Mouse (Mus musculus): Measurements from ENCODE around the gene Entpd5. TPM values are rescaled to one million over a fixed set of nuclear protein-coding genes. Genes with fewer than 3 reads are reported as not detected.

Gene Entpd5
- total RNA-seq (2017), result 44.0 and 58.7 TPM in 2 replicates

DNA sequence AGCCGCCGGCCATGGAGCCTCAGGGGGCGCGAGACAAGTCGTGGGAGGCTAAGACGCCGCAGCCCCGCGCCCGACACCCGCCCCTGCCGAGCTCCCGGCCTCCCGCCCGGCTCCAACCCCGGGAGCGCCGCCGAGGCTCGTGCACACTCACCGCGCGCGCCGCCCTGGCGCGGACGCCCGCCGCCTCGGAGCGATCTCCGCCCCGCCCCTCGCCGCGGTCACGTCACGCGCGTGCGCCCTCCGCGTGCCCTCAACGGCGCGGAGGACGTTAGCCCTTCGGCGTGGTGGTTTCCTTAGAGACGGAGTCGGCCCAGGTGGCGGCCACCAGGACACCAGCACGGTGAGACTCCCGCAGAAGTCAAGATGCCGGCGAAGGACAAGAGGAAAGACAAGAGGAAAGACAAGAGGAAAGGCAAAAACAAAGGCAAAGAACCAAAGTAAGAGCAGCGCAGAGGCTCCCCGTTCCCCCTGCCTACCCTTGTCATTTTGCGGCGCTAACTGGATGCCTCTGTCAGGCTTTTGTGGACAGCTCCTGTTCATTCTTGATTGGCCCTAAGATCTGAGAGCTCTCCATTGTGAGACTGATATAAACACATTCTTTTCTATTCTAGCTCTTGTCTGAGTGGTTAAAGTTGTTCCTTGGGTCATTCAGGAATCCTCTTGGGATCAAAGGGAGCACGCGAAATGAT, at the start of gene Entpd5, which contains the start of gene Bbof1:
Gene Entpd5 (minus strand): TSS at position 211 of the 689 bp plus-strand sequence.
Gene Bbof1 (plus strand): TSS at position 253 of the 689 bp plus-strand sequence.
- ATAC-seq (replicated peaks in 1 of 2; ENCODE audit: insufficient read depth in 1 of 2, low FRiP score in 2 of 2, low TSS enrichment in 1 of 2, low read depth in 1 of 2, poor library complexity in 2 of 2, severe bottlenecking in 2 of 2), result peak; percentile 77 to 92

DNA sequence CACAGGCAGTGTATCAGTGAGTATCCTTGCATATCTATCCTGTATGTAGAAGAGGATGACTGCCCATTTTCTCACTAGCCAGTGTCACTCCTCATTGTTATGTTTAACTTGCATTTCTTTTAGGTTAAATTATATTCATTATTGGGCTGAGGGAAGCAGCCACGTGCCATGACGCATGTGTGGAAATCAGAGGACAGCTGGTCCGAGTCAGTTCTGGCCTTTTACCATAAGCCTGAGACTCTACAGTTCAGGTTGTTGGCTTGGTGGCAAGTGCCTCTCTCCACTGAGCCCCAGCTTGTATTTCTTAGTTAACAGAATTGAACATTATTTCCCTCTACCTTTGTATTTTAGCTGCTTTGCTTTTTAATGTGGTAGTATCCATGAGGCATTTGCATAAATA, 48.1 kb upstream of the Entpd5 start:
- no peak for ATAC-seq (replicated peaks in 1 of 2; ENCODE audit: insufficient read depth in 1 of 2, low FRiP score in 2 of 2, low TSS enrichment in 1 of 2, low read depth in 1 of 2, poor library complexity in 2 of 2, severe bottlenecking in 2 of 2)

DNA sequence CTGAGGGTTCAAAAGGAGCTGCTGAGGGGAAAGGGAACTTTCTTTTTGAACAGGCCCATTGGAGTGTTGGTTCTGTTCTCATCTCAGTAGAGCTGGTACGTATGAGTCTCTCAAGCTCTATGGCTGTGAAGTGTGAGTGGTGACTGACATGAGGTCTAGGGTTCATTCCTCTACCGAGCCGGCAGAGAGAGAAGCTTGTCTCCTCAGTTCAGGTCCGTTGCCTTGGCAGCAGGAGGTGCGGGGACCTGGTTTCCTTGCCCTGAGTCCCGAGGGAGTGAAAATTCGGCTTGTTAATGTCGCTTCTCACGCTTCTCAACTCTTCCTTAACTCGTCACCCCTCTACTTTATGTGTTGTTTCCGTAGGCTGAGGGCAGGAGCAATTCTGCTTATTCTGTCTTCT, 43.0 kb upstream of the Entpd5 start:
- ATAC-seq (replicated peaks in 1 of 2; ENCODE audit: insufficient read depth in 1 of 2, low FRiP score in 2 of 2, low TSS enrichment in 1 of 2, low read depth in 1 of 2, poor library complexity in 2 of 2, severe bottlenecking in 2 of 2), result no peak

DNA sequence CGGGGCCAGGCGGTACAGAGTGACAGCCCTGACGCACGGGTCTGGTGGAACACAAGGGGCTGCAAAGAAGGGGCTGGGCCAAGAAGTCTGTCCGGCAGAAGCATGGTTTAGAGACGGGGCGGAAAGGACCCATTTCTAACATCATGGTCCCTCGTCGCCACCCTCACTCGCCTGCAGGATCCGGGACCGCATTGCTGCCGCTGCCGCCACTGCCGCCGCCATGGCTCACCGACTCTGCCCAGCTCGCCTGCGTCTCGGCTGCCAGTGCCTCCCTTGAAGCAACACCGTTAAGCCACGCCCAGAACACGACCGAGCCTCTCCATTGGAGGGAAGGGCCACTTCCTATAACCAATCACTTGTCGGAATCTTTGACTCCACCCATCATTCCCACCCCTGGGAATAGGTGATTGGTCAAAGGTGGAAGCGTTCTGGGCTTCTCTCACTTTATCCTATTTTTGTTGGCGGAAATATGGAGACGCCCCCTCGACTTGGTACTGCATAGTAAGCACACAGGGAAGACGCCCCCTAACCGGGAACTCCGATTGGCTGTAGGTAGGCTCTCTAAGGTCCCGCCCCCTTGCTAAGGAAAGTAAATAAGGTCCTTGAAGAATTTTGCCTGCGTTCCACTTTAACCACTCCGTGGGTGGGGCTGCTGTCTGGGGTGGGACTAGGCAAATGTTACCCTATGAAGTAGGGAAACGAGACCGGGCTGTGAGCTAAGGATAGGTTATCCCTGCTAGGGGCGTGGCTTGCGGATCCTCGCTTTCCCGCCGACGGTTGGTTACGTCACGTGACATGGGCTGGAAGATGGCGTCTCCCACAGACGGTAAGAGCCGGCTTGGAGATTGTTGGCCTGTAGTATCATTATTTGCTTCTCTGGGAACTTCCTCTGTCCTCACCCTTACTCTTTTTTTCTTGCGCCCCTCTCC, 42.2 kb upstream of the Entpd5 start, which contains the start of the genes Aldh6a1 and Lin52:
Gene Aldh6a1 (minus strand): TSS at position 287 of the 929 bp plus-strand sequence.
Gene Lin52 (plus strand): TSS at position 705 of the 929 bp plus-strand sequence.
- peak; percentile 94 to 95 for ATAC-seq (replicated peaks in 1 of 2; ENCODE audit: insufficient read depth in 1 of 2, low FRiP score in 2 of 2, low TSS enrichment in 1 of 2, low read depth in 1 of 2, poor library complexity in 2 of 2, severe bottlenecking in 2 of 2)

DNA sequence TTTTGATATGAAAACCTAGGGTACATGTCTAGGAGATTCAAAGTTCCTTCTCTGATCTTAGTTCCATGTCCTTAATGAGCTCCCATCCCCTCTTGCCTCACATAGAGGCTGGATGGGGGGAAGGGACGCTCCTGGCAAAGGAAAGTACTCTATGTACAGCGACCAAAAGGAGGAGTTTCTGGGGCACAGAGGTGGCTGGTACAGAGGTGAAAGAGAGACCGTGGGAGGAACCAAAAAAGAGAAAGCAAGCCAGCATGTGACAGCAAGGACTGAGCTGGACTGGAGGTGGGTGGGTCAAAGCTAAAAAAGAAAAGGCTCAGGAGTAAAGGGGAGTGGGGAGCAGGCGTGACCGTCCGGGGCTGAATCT, 41.5 kb upstream of the Entpd5 start:
- no peak for ATAC-seq (replicated peaks in 1 of 2; ENCODE audit: insufficient read depth in 1 of 2, low FRiP score in 2 of 2, low TSS enrichment in 1 of 2, low read depth in 1 of 2, poor library complexity in 2 of 2, severe bottlenecking in 2 of 2)

DNA sequence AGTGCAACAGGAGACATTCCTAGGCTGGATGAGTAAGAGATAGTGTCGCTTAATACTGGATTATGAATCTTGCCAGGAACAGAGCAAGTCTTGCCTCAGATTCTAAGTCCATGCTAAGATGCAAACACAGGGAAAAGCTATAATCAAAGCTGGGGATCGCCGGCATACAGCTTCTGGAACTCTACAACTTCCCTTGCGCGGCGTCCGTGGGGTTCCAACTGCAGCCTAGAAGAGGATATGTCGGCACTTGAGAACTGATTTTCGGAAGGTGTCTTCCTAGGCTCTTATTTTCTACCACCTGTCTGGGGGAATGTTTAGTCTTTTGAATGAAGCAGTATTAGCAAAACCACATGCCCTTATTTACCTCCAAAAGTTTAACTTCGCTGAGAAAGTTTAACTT, 41.1 kb upstream of the Entpd5 start:
- no peak for ATAC-seq (replicated peaks in 1 of 2; ENCODE audit: insufficient read depth in 1 of 2, low FRiP score in 2 of 2, low TSS enrichment in 1 of 2, low read depth in 1 of 2, poor library complexity in 2 of 2, severe bottlenecking in 2 of 2)

DNA sequence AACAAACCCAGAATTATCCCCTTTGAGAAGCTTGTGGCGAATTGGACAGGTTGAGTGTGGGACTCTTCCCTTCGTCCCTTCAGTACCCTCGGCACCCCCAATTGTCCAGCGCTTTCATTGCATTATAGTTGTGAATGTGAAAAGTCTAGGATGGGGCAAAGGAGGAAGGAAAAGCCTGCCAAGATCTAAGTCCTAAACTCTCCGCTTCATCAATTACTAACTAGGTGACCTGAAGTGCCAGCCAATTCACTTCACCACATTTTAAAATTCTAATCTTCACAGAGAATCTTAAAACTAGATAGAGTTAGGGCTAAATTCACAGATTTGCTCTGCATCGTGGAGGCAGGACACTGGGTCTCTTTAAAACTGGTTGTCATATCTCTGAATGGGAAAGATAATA, 39.4 kb upstream of the Entpd5 start:
- no peak for ATAC-seq (replicated peaks in 1 of 2; ENCODE audit: insufficient read depth in 1 of 2, low FRiP score in 2 of 2, low TSS enrichment in 1 of 2, low read depth in 1 of 2, poor library complexity in 2 of 2, severe bottlenecking in 2 of 2)

DNA sequence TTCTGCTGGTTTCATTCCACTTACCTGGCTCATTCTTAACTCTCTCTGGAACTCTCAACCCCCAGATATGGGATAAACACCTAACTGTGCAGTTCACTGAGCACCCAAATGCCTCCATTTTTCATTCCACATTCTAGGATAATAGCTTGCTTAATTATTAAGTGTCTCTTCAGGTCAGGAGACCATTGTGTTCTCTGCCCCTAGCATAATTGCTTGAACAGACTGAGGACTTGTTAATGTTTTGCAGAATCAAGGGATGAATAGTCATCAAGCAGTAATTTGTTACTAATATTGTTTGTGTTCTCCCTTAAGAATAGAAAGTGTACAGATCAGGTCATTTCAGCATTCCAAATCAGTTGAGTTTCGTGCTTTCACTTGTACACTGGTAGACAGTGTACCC, 38.6 kb upstream of the Entpd5 start:
- ATAC-seq (replicated peaks in 1 of 2; ENCODE audit: insufficient read depth in 1 of 2, low FRiP score in 2 of 2, low TSS enrichment in 1 of 2, low read depth in 1 of 2, poor library complexity in 2 of 2, severe bottlenecking in 2 of 2), result no peak

DNA sequence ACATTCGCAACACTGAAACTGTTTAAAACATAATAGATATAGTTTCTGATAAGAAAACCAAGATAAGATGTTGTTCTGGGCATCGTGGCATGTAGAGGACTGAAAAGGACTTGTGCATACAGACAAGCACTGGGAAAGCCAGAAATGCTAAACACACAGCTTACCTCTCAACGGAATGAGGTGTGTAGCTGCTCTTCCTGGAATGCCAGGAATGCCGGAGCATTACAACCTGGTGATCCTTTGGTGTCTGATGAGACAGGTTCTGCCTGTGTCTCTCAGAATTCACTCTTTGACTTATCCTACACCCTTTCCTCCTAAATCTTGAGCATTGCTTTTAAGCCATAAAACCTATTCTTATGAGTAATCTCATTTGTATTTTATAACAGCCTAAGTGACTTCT, 33.7 kb upstream of the Entpd5 start:
- ATAC-seq (replicated peaks in 1 of 2; ENCODE audit: insufficient read depth in 1 of 2, low FRiP score in 2 of 2, low TSS enrichment in 1 of 2, low read depth in 1 of 2, poor library complexity in 2 of 2, severe bottlenecking in 2 of 2), result no peak

DNA sequence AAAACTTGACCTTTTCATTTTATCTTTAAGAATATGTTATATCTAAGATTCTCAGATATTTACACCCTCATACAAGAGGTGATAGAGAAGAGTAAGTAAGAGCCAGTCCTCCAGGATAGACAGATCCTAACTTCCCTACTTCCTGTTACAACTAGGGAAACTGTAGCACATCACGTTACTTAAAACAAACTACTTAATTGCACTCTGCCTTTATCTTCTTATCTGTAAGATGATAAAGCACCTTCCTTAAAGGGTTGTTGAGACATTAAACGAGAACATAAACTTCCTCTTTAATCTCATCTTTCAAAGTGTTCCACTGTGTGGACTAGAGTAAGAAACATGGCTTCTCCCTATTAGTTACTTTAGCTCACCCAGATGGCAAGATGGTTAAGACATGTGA, 29.9 kb upstream of the Entpd5 start:
- ATAC-seq (replicated peaks in 1 of 2; ENCODE audit: insufficient read depth in 1 of 2, low FRiP score in 2 of 2, low TSS enrichment in 1 of 2, low read depth in 1 of 2, poor library complexity in 2 of 2, severe bottlenecking in 2 of 2), result no peak

DNA sequence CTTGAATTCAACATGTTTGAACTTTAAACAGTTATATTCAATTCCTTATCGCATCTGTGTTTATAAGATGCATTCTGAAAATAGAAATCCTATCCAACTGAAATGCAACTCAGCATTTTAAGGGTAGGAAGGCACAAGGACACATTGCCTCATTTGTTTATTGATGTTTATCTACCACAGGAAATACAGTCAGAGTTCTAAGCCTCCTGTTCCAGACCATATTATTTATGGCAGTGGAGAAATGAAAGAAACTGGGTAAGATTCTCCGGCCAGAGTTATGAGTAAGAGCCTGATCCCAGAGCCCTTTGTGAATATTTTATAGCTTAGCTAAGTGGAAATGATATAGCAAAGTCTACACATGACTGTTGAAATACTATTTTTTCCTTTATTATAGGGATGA, 21.0 kb upstream of the Entpd5 start:
- no peak for ATAC-seq (replicated peaks in 1 of 2; ENCODE audit: insufficient read depth in 1 of 2, low FRiP score in 2 of 2, low TSS enrichment in 1 of 2, low read depth in 1 of 2, poor library complexity in 2 of 2, severe bottlenecking in 2 of 2)

DNA sequence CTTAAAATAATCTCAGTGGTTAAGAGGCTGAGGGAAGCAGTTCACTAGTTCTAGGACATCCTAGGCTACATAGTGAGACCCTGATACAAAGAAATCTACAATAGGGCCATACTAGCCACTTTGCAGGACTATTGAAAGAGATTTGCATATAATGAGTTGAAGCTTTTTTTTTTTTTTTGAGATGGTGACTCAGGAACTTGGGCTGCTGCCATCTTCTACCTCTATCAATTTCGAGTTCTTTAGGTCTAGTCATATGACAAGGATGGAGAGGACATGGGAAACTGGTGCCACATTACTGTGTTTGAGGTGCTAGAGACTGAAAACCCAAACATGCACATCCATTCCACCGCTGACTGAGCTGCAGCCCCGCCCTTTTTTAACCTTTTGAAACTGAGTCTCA, 15.2 kb upstream of the Entpd5 start:
- no peak for ATAC-seq (replicated peaks in 1 of 2; ENCODE audit: insufficient read depth in 1 of 2, low FRiP score in 2 of 2, low TSS enrichment in 1 of 2, low read depth in 1 of 2, poor library complexity in 2 of 2, severe bottlenecking in 2 of 2)

DNA sequence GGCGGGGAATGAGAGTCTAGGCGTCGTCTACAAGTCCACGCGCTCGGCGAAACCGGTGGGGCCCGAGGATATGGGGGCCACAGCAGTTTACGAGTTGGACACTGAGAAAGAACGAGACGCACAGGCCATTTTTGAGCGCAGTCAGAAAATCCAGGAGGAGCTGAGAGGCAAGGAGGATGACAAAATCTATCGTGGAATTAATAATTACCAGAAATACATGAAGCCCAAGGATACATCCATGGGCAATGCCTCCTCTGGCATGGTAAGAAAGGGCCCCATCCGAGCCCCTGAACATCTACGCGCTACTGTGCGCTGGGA, 8.7 kb upstream of the Entpd5 start:
- ATAC-seq (replicated peaks in 1 of 2; ENCODE audit: insufficient read depth in 1 of 2, low FRiP score in 2 of 2, low TSS enrichment in 1 of 2, low read depth in 1 of 2, poor library complexity in 2 of 2, severe bottlenecking in 2 of 2), result 0 out of 4 replicates have a peak, but pooled peaks of 1 of the 2 experiments have one; percentile 3

DNA sequence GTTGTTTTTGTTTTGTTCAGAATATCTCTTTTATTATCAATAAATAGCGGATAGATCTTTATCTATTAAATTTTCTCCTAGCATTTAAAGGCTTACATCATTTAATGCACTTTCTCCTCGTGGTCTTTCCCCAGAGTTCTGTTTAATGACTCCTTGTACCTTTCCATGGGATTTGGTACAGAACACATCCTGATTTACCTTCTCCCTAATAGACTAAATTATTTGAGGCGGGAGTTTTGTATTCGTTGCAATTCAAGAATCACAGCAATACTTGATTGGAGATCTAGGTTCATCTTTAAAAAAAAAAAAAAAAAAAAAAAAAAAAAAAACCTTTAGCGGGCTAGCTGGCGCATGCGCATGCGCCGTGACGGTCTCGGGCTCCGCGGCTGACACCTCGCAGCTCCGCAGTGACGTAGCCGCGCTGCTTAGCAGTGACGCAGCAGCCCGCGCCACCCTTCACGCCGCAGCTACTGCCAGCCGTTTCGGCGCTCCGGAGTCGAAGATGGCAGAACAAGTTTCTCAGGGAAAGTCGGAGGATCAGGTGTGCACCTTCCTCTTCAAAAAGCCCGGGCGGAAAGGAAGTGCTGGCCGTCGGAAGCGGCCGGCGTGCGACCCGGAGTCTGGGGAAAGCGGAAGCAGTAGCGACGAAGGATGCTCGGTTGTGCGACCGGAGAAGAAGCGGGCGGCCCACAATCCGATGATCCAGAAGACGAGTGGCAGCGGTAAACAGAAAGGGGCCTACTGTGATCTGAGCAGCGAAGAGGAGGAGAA, 8.2 kb upstream of the Entpd5 start, which contains the start of gene Rnf113a2:
Gene Rnf113a2 (plus strand): TSS at position 363 of the 771 bp plus-strand sequence.
- peak; percentile 98 to 99 for ATAC-seq (replicated peaks in 1 of 2; ENCODE audit: insufficient read depth in 1 of 2, low FRiP score in 2 of 2, low TSS enrichment in 1 of 2, low read depth in 1 of 2, poor library complexity in 2 of 2, severe bottlenecking in 2 of 2)

DNA sequence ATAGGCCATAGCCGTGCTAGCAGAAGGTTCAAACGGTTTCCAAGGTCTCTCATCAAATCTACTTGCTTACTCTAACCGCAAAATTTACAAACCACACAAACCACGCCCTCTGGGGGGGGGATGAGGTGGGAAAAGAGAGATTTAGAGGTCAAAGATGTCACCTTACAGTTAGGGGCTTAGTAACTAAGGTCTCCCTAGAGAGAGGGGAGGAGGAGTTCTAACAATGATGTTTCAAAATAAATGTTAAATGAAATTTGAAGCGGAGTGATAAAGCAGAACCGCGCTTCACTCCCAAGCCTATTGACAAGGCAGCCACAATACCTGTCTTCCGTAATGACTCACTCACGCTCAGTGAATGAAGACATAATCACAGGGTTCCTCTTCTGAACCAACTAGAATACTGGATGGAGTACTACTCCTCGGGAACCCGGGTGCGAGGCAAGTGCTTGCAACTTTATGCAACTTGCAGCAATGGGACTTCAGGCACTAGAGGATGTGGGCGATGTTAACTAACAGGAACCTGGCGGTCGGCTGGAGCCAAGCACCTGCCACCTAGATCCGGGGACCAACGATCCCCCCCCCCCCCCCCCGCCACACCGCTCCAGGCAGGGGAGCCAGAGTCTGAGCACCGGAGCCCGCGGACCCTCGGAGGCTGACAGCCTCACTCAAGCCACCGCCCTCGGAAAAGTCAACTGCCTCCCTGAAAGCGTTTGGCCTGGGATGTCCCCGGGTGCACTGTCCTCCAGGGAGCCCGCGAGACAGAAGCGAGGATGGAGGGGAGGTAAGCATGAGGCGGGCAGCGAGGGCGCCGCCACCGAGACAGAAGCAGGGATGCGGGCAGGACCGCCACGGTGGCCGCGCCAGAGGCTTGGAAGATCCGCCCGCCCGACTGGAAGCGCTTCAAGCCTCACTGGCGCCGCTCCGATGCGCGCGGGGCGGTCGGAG, 683 bp downstream of the Entpd5 start:
- ATAC-seq (replicated peaks in 1 of 2; ENCODE audit: insufficient read depth in 1 of 2, low FRiP score in 2 of 2, low TSS enrichment in 1 of 2, low read depth in 1 of 2, poor library complexity in 2 of 2, severe bottlenecking in 2 of 2), result peak; percentile 54 to 74

DNA sequence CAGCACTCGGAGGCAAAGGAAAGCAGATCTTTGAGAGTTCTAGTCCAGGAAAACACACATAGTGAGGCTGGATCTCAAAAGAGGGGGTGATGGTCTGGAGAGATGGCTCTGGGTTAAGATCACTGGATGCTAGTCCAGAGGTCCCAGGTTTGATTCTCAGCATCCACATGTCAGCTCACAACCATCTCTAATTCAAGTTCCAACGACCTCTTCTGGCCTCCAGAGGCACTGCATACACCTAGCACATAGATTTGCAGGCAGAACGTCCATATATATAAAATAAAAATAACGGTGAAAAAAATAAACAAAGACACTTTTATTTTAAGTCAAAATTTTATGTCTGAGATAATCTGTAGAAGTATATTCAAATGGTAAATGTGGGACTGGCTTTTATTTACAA, 1.6 kb downstream of the Entpd5 start:
- ATAC-seq (replicated peaks in 1 of 2; ENCODE audit: insufficient read depth in 1 of 2, low FRiP score in 2 of 2, low TSS enrichment in 1 of 2, low read depth in 1 of 2, poor library complexity in 2 of 2, severe bottlenecking in 2 of 2), result no peak

DNA sequence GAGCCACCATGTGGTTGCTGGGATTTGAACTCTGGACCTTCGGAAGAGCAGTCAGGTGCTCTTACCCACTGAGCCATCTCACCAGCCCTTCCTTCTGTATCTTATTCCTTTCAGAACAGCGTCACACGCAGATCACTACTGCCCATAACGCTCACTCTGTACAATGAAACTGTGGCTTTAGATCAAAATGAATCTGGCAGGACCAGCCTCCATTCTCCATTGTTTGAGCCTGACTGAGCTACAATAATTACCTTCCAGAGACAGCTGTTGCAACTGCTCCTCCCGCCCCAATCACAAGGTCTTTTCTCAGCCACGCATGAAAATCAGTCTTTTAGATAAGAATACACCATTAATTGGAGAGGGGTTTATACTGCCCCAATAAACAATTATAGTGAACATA, 4.3 kb downstream of the Entpd5 start:
- ATAC-seq (replicated peaks in 1 of 2; ENCODE audit: insufficient read depth in 1 of 2, low FRiP score in 2 of 2, low TSS enrichment in 1 of 2, low read depth in 1 of 2, poor library complexity in 2 of 2, severe bottlenecking in 2 of 2), result no peak
